Mouse (Mus musculus) heart, postnatal 4 days (tissue): Measurements from ENCODE around the gene Olfr418. TPM values are rescaled to one million over a fixed set of nuclear protein-coding genes. Genes with fewer than 3 reads are reported as not detected.
"Not testable (repeated sequence)": the region's sequence is repeated elsewhere in the genome, so short reads cannot be mapped to it uniquely, and the experiment has no call there.

Source experiments
- DNase-seq: peaks from one replicate; pipeline ENCODE4 v3.0.0; 2021
- total RNA-seq, 2 experiments: library from RNA; stranded (reverse); gene quantifications; 2 replicates each; pipeline ENCODE4 v1.2.3; 2021

Gene Olfr418
- total RNA-seq = not detected

GRCm38 (mm10) chr1:173265701-173266100 lies at the start of gene Olfr418:
Gene Olfr418, plus strand, starts transcription at chr1:173266001.
- no peak for DNase-seq

- no peak for DNase-seq
These were observed 49.3 kb upstream of the Olfr418 start for GRCm38 (mm10) chr1:173216481-173216880.

- no peak for DNase-seq
These were observed 38.7 kb upstream of the Olfr418 start, which contains the start of gene Fcer1a for GRCm38 (mm10) chr1:173227081-173227480. Gene Fcer1a, minus strand, starts transcription at chr1:173227214.

- not testable (repeated sequence) for DNase-seq
These were observed 28.8 kb upstream of the Olfr418 start for GRCm38 (mm10) chr1:173237004-173237403.

- no peak for DNase-seq
These were observed 15.9 kb upstream of the Olfr418 start for GRCm38 (mm10) chr1:173249888-173250287.

- no peak for DNase-seq
These were observed 11.9 kb downstream of the Olfr418 start, which contains the start of gene Mptx2 for GRCm38 (mm10) chr1:173277677-173278076. Gene Mptx2, minus strand, starts transcription at chr1:173277777.

- not testable (repeated sequence) for DNase-seq
These were observed 37.0 kb downstream of the Olfr418 start for GRCm38 (mm10) chr1:173302795-173303194.

- not testable (repeated sequence) for DNase-seq
These were observed 47.8 kb downstream of the Olfr418 start for GRCm38 (mm10) chr1:173313535-173314050.

GRCm38 (mm10) chr1:173315725-173316124 lies 49.9 kb downstream of the Olfr418 start:
- DNase-seq = no peak

- DNase-seq = no peak
These were observed 52.2 kb downstream of the Olfr418 start for GRCm38 (mm10) chr1:173317925-173318477.

GRCm38 (mm10) chr1:173321593-173322248 lies 55.9 kb downstream of the Olfr418 start:
- DNase-seq = no peak

- DNase-seq = no peak
These were observed 56.4 kb downstream of the Olfr418 start for GRCm38 (mm10) chr1:173322249-173322627.

Other genes with a start within 250 kb of the Olfr418 start
- gene Olfr1408, start 128.6 kb upstream of the Olfr418 start, total RNA-seq = not detected
- not detected for gene Olfr1406, start 75.4 kb upstream of the Olfr418 start, total RNA-seq
- not detected for gene Olfr218, start 68.2 kb upstream of the Olfr418 start, total RNA-seq
- not detected for gene Olfr1404, start 53.6 kb upstream of the Olfr418 start, total RNA-seq
- gene Fcer1a, start 38.8 kb upstream of the Olfr418 start, total RNA-seq = not detected
- not detected for gene Mptx2, start 11.8 kb downstream of the Olfr418 start, total RNA-seq
- under 1 TPM; 0.38 to 0.62 TPM for gene Ackr1, start 67.7 kb downstream of the Olfr418 start, total RNA-seq
- gene Aim2, start 84.9 kb downstream of the Olfr418 start, total RNA-seq = 1 to 10 TPM; 2.2 to 3.2 TPM
- gene Cadm3, start 101.7 kb downstream of the Olfr418 start, total RNA-seq = 1 to 10 TPM; 1.2 to 1.6 TPM
- not detected for gene Ifi206, start 225.0 kb downstream of the Olfr418 start, total RNA-seq